Mouse (Mus musculus): ENCODE results near the gene Hist1h3d.
"Not testable (repeated sequence)": the region's sequence is repeated elsewhere in the genome, so short reads cannot be mapped to it uniquely, and the experiment has no call there.

Hist1h3d gene

GRCm38 (mm10) chr13:23581408-23582218 lies 6.0 kb downstream of the Hist1h3d start, which contains the start of gene Hist1h4d:
Hist1h4d (plus strand) TSS chr13:23581598.
- in situ Hi-C loops (cut with MboI; ENCODE audit: low sequenced_read_pairs): no loop called here

GRCm38 (mm10) chr13:23582219-23583056 lies 6.9 kb downstream of the Hist1h3d start:
- in situ Hi-C loops (cut with MboI; ENCODE audit: low sequenced_read_pairs): no loop called here

- in situ Hi-C loops (cut with MboI; ENCODE audit: low sequenced_read_pairs): no loop called here
These were observed 8.0 kb downstream of the Hist1h3d start for GRCm38 (mm10) chr13:23583387-23584068.

DNA sequence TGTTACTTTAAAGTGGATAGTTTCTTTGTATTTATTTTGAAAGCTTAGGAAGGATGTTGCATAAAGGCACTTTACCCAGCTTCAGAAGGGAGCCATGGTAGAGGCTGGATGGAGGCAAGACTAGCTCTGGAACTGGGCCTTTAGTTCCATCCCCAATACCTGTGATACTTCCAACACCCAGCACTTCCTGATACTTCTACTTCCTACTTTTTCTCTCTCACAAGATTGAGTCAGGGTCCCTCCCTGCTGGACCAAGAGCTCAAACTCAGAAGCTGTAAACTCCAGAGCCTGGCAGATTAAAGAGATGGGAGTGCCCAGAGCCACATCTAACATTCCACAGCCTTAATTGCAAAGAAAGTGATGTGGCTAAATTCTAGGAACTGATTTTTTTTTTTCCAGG lies 8.8 kb downstream of the Hist1h3d start:
- in situ Hi-C loops (cut with MboI; ENCODE audit: low sequenced_read_pairs): no loop called here

DNA sequence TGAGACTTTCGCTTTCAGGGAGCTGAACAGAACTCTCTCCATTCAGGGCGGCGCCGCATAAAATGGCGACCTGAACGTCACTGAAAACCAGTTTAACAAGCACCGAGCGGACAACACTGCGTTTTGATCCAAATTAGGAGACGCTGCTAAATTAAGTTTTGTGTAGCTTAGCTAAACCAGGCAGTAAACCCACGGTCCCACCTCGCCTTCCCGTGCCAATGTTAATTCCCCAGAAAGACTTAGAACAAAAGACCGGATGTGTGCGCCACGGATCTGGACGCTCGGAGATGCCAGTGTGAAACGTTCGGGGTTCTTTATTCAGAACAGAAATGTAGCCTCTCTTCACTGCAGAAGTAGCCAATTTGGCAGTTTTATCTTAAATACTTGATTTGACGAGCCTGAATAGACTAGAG lies 9.5 kb downstream of the Hist1h3d start:
- in situ Hi-C loops (cut with MboI; ENCODE audit: low sequenced_read_pairs): no loop called here

DNA sequence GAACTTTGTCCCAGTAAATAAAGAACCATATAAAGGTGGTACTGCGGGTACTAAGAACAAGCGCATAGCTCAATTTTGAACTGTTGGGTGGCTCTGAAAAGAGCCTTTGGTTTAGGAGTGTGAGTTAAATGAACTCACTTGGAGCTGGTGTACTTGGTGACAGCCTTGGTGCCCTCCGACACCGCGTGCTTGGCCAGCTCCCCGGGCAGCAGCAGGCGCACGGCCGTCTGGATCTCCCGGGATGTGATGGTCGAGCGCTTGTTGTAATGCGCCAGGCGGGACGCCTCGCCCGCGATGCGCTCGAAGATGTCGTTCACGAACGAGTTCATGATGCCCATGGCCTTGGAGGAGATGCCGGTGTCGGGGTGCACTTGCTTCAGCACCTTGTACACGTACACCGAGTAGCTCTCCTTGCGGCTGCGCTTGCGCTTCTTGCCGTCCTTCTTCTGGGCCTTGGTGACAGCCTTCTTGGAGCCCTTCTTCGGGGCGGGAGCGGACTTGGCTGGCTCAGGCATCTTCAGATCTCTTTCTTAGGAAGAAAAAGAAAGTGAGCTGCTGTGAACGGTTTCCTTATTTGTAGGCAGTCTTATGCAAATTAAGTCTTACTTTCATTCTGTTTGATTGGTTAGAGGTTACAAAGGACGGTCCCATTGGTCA lies 10.0 kb downstream of the Hist1h3d start:
- in situ Hi-C loops (cut with MboI; ENCODE audit: low sequenced_read_pairs): not testable (repeated sequence)

- in situ Hi-C loops (cut with MboI; ENCODE audit: low sequenced_read_pairs): no loop called here
These were observed 10.8 kb downstream of the Hist1h3d start for GRCm38 (mm10) chr13:23586099-23586939.

DNA sequence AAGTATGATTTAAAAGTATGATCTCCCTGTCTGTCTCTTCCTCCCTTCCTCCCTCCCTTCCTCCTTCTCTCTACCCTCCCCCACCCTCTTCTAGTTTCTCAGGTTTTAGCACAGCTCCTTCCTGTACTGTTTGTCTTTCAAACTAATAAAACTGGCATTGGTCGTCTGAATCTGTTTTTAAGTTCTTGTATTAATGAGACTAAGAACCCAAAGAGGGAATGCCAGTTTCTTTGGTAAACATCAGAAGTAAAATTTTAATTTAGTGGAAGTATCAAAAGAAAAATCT lies 11.3 kb downstream of the Hist1h3d start:
- in situ Hi-C loops (cut with MboI; ENCODE audit: low sequenced_read_pairs): no loop called here

DNA sequence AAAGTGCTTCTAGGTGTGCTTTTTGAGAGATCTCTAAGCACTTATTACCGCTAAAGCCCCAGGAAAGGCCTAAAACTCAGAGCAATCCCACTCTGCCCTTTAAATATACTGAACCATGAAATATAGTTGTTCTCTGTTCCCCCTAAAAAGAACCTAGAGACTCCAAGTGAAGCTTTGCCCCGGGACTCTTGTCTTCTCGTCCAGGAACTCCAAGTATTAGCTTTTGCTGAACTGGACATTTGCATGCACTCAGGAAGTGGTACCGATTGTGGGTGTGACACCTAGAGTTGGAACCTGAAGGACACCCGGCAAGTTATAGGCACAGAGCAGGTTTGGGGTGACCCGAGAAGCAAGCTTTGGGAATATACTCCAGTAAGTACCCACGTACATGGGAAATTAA lies 15.6 kb downstream of the Hist1h3d start:
- in situ Hi-C loops (cut with MboI; ENCODE audit: low sequenced_read_pairs): loop anchor here (10.0 kb wide), 1 partner anchor 156 kb away; no protein-coding TSS in a partner anchor

DNA sequence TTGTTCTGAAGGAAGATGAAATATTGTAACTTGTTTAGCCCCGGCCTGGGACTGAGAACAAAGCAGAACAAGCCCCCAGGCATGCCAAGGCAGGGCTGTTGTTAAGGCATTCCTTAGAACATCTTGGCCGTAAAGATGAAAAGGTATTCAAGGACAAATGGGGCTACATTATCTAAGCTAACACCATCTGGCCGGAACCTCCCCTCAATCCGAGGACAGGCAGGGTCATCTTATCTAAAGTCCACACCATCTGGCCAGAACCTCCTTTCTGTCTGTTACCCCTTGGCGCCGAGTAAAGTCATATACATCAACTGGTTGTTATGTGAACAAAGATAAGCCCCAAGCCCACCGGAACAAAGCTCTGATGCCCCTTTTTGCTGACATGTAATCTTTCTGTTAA lies 16.3 kb downstream of the Hist1h3d start:
- in situ Hi-C loops (cut with MboI; ENCODE audit: low sequenced_read_pairs): loop anchor here (10.0 kb wide), 1 partner anchor 157 kb away; no protein-coding TSS in a partner anchor

DNA sequence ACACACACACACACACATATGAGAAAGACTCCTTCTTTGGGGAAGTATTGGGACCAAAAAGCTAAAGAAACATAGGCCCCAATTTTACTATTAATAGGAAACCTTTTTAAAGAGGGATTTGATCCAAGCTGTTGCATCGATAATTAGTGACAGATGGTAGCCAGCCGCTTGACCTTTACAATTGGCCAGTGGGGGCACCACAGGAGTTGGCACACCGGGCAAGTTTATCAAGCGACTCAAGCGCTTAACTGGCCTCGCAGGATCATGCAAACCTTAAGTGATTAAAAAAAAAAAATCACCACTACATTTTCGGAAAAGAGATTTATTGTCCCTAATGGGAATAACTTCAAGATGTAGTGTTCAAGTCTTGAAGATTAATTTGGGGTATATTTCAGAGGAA lies 17.1 kb downstream of the Hist1h3d start:
- in situ Hi-C loops (cut with MboI; ENCODE audit: low sequenced_read_pairs): loop anchor here (10.0 kb wide), 1 partner anchor 158 kb away; no protein-coding TSS in a partner anchor

GRCm38 (mm10) chr13:23593051-23593770 lies 17.6 kb downstream of the Hist1h3d start:
- in situ Hi-C loops (cut with MboI; ENCODE audit: low sequenced_read_pairs): loop anchor here (10.0 kb wide), 1 partner anchor 158 kb away; no protein-coding TSS in a partner anchor

DNA sequence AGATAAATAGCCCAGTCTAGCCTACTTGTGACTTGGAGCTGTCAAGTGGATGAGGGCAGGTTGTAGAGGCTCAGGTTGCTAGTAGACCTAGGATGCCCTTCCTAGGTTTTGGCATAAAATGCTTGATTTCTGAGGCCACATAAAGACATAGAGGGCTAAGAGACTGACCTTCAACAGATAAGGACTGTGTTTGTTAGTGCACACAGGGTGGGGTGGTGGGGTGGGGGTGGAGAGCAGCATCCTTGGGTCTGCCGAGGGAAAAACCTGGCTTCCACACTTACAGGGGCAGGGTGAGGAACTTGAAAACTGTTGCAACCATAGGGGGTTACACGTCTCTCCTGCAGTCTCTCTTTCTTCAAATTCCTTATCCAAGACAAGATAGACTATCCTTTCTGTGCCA lies 19.6 kb downstream of the Hist1h3d start:
- in situ Hi-C loops (cut with MboI; ENCODE audit: low sequenced_read_pairs): loop anchor here (10.0 kb wide), 1 partner anchor 160 kb away; no protein-coding TSS in a partner anchor

DNA sequence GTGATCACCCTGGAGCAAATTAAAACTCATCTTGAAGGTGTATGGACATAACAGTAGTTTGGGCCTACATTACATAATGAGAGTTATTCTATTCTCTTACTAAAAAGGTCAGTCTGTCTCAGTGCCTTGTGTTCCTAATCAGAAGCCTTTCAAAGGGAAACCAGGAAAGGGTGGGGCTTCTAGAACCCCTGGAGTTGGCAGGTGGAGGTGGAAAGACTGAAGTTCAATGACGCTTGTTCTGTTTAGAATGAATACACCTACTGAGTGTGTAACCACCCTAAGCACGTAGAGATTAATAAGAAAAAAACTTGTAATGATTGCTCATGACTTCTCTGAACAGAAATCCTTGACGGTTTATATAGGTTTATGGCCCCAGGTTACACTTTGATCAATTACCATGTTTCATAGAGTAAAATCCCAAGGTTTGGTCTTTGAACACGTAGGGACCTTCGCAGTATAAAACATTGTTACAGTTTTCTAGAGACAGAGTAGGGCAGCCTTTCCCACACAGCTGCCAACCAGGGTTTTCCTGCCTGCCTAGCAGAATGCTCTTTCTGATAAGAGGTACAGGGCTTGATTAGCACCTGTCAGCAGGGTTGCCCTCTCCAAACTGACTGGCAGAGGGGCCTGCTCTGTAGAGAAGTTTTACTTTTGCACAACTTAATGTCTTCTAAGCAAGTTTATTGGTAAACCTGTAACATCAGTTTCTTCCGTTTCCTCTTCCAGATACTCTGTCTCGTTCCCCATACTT lies 20.2 kb downstream of the Hist1h3d start:
- in situ Hi-C loops (cut with MboI; ENCODE audit: low sequenced_read_pairs): loop anchor here (10.0 kb wide), 1 partner anchor 161 kb away; no protein-coding TSS in a partner anchor

GRCm38 (mm10) chr13:23597957-23598356 lies 22.4 kb downstream of the Hist1h3d start:
- in situ Hi-C loops (cut with MboI; ENCODE audit: low sequenced_read_pairs): loop anchor here (10.0 kb wide), 1 partner anchor 163 kb away; no protein-coding TSS in a partner anchor

GRCm38 (mm10) chr13:23603182-23603699 lies 27.7 kb downstream of the Hist1h3d start:
- in situ Hi-C loops (cut with MboI; ENCODE audit: low sequenced_read_pairs): no loop called here

DNA sequence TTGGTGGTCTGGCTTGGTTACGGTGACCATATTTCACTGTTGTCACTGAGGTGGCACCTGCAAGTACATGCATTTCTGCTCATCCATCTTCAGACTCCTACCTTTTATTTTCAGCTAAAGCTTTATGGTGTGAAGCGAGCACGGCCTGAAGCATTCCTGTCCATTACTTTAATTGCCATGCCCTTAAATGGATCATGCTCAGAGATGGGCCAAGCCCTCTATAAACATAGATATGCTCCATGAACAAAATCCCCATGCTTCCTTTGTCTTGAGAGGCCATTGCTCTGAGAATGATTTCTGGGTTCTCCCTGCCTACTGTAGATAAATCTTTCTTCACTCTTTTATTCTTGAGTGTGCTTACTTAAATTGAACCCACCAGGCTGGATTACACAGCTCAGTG lies 28.9 kb downstream of the Hist1h3d start:
- in situ Hi-C loops (cut with MboI; ENCODE audit: low sequenced_read_pairs): no loop called here

GRCm38 (mm10) chr13:23605052-23605451 lies 29.5 kb downstream of the Hist1h3d start:
- in situ Hi-C loops (cut with MboI; ENCODE audit: low sequenced_read_pairs): no loop called here
